Mouse (Mus musculus) embryonic fibroblast, embryonic 13.5 days (primary cell): ENCODE measurements around the gene Aftph. TPM values are rescaled to one million over a fixed set of nuclear protein-coding genes. Genes with fewer than 3 reads are reported as not detected.
A peak's percentile ranks its signal among the peaks of the same experiment; 100 is the strongest.

Source experiments
- H3K27ac ChIP-seq: 2 replicates; pipeline ENCODE4 v1.5.1; 2012; ENCODE audit warnings: low read length, control low read depth, inconsistent platforms; ENCODE audit not compliant: insufficient read depth
- H3K4me1 ChIP-seq: 2 replicates; pipeline ENCODE4 v1.6.1; 2011; ENCODE audit warnings: low read length; ENCODE audit not compliant: control insufficient read depth, insufficient read depth
- H3K4me3 ChIP-seq: 2 replicates; pipeline ENCODE4 v1.5.1; 2011; ENCODE audit warnings: mild to moderate bottlenecking, control low read depth, low read length; ENCODE audit not compliant: insufficient read depth
- CTCF ChIP-seq: IDR thresholded peaks from 2 replicates; pipeline ENCODE4 v1.5.1; 2011; ENCODE audit warnings: mild to moderate bottlenecking, control low read depth, low read length, moderate library complexity, borderline replicate concordance; ENCODE audit not compliant: insufficient read depth
- POLR2A ChIP-seq: IDR thresholded peaks from 2 replicates; pipeline ENCODE4 v1.6.1; 2011; ENCODE audit warnings: low read depth, mild to moderate bottlenecking, control low read depth, low read length, moderate library complexity
- polyA plus RNA-seq: library from polyadenylated mRNA; stranded (reverse); fragments of >200 nt; gene quantifications from 2 replicates; pipeline ENCODE4 v1.2.4, GENCODE M21; 2011; ENCODE audit warnings: low read depth; ENCODE audit not compliant: missing spikeins, insufficient read length

Gene Aftph
- polyA plus RNA-seq, 1 experiment, result 37.9 TPM

DNA sequence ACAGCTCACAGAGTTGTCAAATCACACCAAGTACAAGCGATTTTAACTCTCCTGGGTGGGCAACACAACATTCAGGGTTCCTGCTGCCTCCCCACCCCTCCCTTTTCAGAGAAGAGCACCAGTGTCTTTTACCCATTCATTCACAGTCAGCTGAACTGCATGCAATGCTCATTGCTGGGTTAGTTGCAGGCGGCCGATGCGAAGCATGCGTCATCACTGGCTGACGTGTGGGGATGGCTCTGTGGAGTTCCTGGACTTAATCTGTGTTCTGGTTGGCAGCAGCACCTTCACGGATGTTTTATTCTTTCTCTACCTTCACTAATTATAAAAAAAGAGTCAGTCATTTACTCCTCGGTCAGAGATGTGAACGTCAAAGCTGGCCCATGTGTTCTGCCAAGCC is 76.5 kb downstream of the Aftph start:
- no peaks in the 10 kb centered on the region for H3K4me1 ChIP-seq
- H3K4me3 ChIP-seq, result no peak overlapping the region

DNA sequence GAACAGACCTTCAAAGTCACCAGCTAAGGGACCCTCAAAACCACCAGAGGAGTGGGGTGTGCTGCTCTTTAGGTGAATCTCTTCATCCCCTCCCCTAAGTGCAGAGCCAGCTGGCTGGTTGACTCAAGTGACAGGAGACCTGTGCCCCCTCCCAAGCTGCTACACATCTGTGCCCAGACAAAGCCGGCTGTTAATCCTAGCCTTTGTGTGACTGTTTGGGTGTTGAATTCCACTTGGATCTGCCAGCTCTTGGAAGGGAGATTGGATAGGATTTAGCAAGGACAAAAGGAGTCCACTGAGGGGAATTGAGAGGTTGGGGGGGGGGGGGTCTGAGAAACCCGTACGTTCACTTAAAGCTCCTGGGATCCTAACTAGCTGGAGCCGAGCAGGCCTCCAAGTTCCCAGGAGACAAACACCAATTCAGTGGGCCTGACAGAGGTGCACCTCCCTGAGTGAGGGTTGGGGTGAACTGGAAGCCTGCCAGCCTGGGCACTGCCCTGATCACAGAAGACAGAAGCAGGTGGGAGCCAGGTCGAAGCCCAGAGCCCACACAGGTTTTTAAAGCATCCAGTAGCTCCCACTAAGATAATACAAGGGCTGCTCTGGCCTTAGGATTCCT is 77.7 kb downstream of the Aftph start:
- H3K4me3 ChIP-seq, result no peak overlapping the region
- H3K27ac ChIP-seq, result no peak overlapping the region
- TF ChIP-seq POLR2A, result no peak
- no peak for TF ChIP-seq CTCF
- no peaks in the 10 kb centered on the region for H3K4me1 ChIP-seq

More for the DNA sequence above, 76.5 kb downstream of the Aftph start:
- TF ChIP-seq CTCF (no peak), POLR2A (no peak)
- H3K27ac ChIP-seq, result no peak overlapping the region

DNA sequence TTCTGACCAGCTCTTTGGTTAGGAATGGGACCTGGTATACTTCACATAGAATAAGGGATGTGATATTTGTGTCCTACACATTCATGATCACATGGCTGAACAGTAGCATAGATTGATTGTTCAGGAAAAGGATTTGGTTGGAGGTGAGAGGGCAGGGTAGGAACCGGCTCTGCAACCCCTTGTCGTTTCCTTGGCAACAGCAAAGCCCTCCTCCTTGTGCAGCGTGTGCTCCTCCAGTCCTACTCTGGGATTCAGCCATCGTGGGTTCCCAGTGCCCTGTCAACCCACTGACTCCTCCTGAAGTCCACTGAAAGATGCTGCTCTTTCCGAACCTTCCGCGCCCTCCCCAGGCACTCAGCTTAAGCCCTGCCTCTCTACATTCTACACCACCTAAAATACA is 78.6 kb downstream of the Aftph start:
- H3K4me1 ChIP-seq, result no peaks in the 10 kb centered on the region
- H3K27ac ChIP-seq, result no peak overlapping the region
- TF ChIP-seq POLR2A, result no peak
- TF ChIP-seq CTCF, result no peak
- no peak overlapping the region for H3K4me3 ChIP-seq

DNA sequence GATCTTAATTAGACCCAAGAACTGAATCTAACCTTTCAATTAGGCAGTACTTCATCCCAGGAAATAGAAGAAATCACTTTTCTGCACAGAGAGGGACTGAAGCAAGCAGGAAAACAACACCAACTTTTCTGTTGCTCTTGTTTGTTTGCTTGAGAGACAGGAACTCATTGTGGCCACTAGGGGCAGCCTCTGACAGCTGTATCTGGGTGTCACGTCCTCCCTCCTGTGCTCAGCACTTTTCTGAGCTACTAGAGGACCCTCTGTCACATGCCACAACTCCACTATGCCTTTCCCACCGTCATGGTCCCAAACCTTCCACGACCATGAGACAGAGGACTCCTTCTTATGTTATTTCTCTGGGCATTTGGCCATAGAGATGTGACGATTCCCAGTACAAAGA is 79.7 kb downstream of the Aftph start:
- TF ChIP-seq POLR2A (no peak), CTCF (peak; percentile 36; the same call in 1 of the 2 replicates)
- H3K27ac ChIP-seq, result no peak overlapping the region
- H3K4me1 ChIP-seq, result no peaks in the 10 kb centered on the region
- no peak overlapping the region for H3K4me3 ChIP-seq

DNA sequence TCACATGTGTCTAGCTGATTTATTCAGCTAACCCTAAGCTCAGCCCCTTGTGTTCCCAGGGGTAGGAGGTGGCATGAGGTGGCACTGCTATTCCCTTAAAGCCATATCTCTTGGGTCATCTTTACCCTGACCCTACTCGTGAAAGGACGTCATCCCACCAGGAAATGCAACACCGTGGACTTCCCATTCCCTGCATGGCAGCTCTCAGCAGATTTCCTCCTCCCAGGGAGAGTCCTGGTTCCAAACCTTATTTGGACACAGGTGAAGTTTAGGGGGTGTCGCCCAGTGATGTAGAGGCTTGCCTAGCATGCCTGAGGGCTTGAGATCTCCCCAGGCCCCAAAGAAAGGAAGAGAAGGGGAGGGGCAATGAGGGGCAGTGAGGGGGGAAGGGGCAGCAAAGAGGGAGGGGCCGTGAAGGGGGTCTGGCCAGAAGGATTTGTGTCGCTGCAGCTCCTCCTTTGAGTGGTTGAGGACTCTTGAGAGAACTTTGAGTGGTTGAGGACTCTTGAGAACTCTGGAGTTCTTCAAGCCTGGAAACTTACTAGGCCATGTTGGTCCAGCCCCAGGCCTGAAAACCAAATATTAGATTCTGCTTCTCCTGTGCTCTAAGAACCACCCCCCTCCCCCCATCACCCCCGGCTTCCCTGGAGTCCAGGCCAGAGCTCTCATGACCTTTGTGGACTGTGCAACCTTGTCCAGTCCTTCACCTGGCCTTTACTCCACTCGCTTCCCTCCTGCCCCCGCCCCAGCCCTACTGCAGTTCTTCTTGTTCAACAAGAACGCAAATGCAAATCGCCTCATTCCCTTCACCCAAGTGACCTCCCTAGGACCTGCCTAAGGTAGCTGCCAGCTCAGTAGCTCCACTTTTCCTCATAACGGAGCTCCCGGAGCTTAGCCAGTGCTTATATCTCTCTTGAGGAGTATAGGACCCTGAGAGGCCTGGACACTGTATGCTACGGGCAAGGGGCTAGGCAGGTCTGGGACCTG is 81.0 kb downstream of the Aftph start:
- H3K4me3 ChIP-seq, result no peak overlapping the region
- H3K27ac ChIP-seq, result no peak overlapping the region
- TF ChIP-seq CTCF (no peak), POLR2A (no peak)
- no peaks in the 10 kb centered on the region; the same call in 1 of the 2 replicates for H3K4me1 ChIP-seq

DNA sequence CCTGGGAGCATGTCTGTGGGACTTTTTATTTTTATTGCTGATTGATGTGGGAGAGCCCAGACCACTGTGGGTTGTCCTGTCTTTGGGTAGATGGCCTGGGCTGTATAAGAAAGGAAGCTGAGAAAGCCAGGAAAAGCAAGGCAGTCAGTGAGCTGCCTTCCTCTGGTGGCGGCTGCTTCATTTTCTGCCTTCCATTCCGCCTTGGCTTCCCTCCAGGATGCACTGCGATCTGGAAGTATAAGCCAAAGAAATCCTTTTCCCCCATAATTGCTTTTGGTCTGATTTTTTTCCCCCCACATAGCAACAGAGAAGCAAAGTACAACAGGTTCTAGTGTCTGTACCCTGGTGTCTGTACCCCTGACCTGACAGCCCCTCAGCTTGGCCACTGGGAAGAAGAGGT is 82.3 kb downstream of the Aftph start:
- Histone ChIP-seq H3K4me1 (no peaks in the 10 kb centered on the region; the same call in 1 of the 2 replicates), H3K27ac (no peak overlapping the region), H3K4me3 (no peak overlapping the region)
- no peak for TF ChIP-seq POLR2A

DNA sequence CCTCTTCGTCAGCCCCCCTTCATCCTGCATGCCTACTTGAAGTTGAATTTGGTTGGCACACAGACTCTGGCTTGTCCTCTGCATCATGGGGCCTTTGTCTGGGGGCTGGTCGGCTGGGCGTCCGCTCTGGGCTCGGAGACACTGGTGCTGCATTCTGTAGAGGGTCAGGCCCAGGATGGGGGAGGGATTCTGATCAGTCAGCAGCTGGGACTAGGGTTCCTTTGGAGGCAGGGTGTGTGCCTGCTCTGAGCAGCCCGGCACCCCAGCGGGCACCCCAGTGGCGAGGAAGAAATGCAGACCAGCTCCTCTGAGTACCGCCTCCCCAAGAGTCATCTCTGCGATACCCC is 84.7 kb downstream of the Aftph start:
- no peak for TF ChIP-seq CTCF
- no peak for TF ChIP-seq POLR2A
- Histone ChIP-seq H3K27ac (no peak overlapping the region), H3K4me3 (no peak overlapping the region), H3K4me1 (no peaks in the 10 kb centered on the region; the same call in 1 of the 2 replicates)

DNA sequence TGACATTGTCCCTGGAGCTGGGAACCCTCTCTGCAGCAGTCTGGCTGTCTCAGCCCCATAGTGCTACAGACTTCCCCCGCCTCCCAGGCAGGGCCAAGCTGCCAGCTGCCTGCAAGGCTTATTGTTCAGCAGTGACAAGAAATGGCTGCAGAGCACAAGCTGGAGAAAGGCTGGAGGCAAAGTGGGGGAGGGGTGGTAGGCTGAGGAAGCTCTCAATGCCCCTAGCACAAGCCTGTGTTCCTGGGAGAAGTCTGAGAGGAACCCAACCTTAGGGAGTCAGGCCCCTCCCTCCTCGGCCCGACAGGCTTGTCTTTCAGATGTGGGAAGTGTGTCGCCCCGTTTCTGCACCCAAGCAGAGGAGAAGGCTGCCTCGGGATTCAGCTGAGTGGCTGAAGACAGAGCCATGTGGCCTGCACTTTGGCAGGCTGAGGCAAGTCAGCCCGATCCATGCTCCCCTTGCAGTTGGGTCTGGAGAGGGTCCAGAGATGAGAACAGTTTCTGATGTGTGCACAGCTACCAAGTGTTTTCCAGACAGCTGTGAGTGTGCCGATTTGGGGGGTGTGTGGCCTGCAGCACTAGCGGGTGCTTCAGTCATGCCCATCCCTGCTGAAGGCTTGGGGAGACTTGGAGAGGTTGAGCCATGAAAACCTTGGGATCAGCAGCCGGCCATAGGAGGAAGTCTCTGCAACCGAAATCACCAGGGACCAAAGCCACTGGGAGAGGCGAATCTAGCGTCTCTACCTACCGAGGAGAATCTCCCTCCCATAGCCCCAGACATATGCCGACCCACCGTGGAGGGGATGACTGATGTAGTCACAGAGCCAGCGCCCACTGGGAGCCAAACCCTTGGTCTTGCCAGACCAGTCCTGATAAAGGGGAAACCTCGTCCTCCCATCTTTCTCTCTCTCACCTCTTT is 85.3 kb downstream of the Aftph start:
- TF ChIP-seq POLR2A, result no peak
- no peak for TF ChIP-seq CTCF
- Histone ChIP-seq H3K4me3 (no peak overlapping the region), H3K27ac (no peak overlapping the region), H3K4me1 (peaks cover 4% of the 10 kb centered on the region)

DNA sequence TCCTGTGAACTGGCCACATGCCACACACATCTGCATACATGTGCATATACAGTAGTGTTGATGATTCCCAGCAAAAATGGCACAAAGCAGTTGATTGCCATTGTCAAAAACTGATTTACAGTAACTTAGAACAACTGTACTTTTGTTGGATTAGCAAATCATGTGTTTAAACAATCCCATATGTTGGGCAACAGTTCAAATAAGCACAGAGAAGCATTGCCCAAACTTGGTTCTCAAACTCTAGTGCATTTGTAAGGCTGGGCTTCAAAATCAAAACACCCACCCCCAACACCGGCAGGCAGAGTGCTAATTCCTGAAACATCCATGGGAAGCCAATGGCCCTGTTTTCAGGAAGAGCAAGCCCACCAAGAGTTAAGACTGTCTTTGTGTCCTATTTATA is 90.2 kb downstream of the Aftph start:
- TF ChIP-seq POLR2A, result no peak
- no peak for TF ChIP-seq CTCF
- Histone ChIP-seq H3K4me3 (no peak overlapping the region), H3K4me1 (peaks cover 16% of the 10 kb centered on the region), H3K27ac (peak overlapping the region; percentile 79)
